Mouse (Mus musculus) layer of hippocampus, postnatal 25 days (tissue): Measurements from ENCODE around the gene 1500009C09Rik. TPM values are rescaled to one million over a fixed set of nuclear protein-coding genes. Genes with fewer than 3 reads are reported as not detected.

Source experiments
- DNase-seq, 2 experiments: peaks; one replicate each; pipeline ENCODE4 v3.0.0; 2022; ENCODE audit warnings: mixed read lengths in 2 of 2, low spot score in 1 of 2; ENCODE audit errors: extremely low spot score in 1 of 2
- total RNA-seq, 2 experiments: library from RNA; stranded (reverse); gene quantifications; 2 replicates each; pipeline ENCODE4 v1.2.3; 2021

Gene 1500009C09Rik
- total RNA-seq, 2 experiments from 2014 or later: 98.3 to 111 TPM

GRCm38 (mm10) chr15:82247131-82247776, 4.9 kb upstream of the 1500009C09Rik start:
- no peak for DNase-seq

GRCm38 (mm10) chr15:82251579-82251978, 618 bp upstream of the 1500009C09Rik start:
- DNase-seq: no peak

GRCm38 (mm10) chr15:82255248-82255647, 3.1 kb downstream of the 1500009C09Rik start:
- DNase-seq: no peak

- peak; percentile 62 to 73 for DNase-seq
Observed at GRCm38 (mm10) chr15:82255944-82256383, 3.8 kb downstream of the 1500009C09Rik start.

- DNase-seq: peak; percentile 68 to 87
Observed at GRCm38 (mm10) chr15:82259510-82259909, 7.3 kb downstream of the 1500009C09Rik start.

- DNase-seq: peak; percentile 72 to 85
Observed at GRCm38 (mm10) chr15:82266356-82266755, 14.2 kb downstream of the 1500009C09Rik start.

- peak in 1 of 2 experiments; percentile 67 for DNase-seq
Observed at GRCm38 (mm10) chr15:82268185-82268584, 16.0 kb downstream of the 1500009C09Rik start.

GRCm38 (mm10) chr15:82268783-82269182, 16.6 kb downstream of the 1500009C09Rik start:
- DNase-seq: no peak

GRCm38 (mm10) chr15:82271201-82271600, 19.0 kb downstream of the 1500009C09Rik start:
- DNase-seq: peak; percentile 69 to 87

- no peak for DNase-seq
Observed at GRCm38 (mm10) chr15:82272295-82272694, 20.1 kb downstream of the 1500009C09Rik start.

- no peak for DNase-seq
Observed at GRCm38 (mm10) chr15:82274593-82274926, 22.4 kb downstream of the 1500009C09Rik start, which contains the start of gene Sept3. Gene Sept3 (plus strand): TSS chr15:82274893.

- peak; percentile 73 to 77 for DNase-seq
Observed at GRCm38 (mm10) chr15:82274927-82275901, 23.0 kb downstream of the 1500009C09Rik start.

- DNase-seq: no peak
Observed at GRCm38 (mm10) chr15:82277591-82277990, 25.4 kb downstream of the 1500009C09Rik start.

- DNase-seq: no peak
Observed at GRCm38 (mm10) chr15:82280638-82281037, 28.4 kb downstream of the 1500009C09Rik start.

GRCm38 (mm10) chr15:82286157-82286556, 34.0 kb downstream of the 1500009C09Rik start:
- DNase-seq: no peak

- DNase-seq: no peak
Observed at GRCm38 (mm10) chr15:82290252-82290651, 38.1 kb downstream of the 1500009C09Rik start.

GRCm38 (mm10) chr15:82292851-82293250, 40.7 kb downstream of the 1500009C09Rik start:
- DNase-seq: no peak

GRCm38 (mm10) chr15:82293271-82293711, 41.1 kb downstream of the 1500009C09Rik start:
- no peak for DNase-seq

- DNase-seq: no peak
Observed at GRCm38 (mm10) chr15:82294059-82294458, 41.9 kb downstream of the 1500009C09Rik start.

- DNase-seq: no peak
Observed at GRCm38 (mm10) chr15:82298764-82299561, 46.8 kb downstream of the 1500009C09Rik start, which contains the start of gene Wbp2nl. Gene Wbp2nl (plus strand): TSS chr15:82298954.
